Mouse (Mus musculus): Measurements from ENCODE around the gene Pla2g4a. TPM values are rescaled to one million over a fixed set of nuclear protein-coding genes. Genes with fewer than 3 reads are reported as not detected.

Pla2g4a gene
- polyA plus RNA-seq, 1 experiment from 2014 or later, result 4.7 TPM

DNA sequence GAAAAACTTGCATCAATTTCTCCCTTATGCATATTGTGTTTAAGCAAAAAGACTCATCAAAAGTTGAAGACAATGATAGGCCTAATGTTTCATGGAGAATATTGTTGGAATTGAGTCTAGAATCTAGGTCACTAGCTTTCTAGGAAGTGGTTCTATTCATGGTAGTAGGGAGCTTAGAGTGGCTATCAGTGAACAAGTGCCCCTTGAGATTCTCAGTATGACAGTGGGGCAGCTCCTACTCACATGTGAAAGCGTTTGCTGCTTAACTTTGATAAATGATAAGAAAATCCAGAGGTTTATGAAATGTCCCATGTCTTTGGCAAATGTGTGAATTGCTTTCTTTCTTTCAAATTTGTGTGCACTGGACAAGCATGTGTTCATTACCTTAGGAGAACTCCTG is 2.0 kb downstream of the Pla2g4a start:
- Histone ChIP-seq H3K36me3 (ENCODE audit: control insufficient read depth, insufficient read depth, low read length) (no peaks in the 10 kb centered on the region), H3K4me2 (ENCODE audit: low read depth) (no peak overlapping the region), H3K9me3 (ENCODE audit: control insufficient read depth, low read length) (no peaks in the 10 kb centered on the region), H3K27ac (ENCODE audit: low read depth, low read length) (no peak overlapping the region), H3K9ac (ENCODE audit: low read length) (no peak overlapping the region), H3K4me1 (ENCODE audit: control insufficient read depth, insufficient read depth, low read length) (no peaks in the 10 kb centered on the region), H3K27me3 (ENCODE audit: control insufficient read depth, insufficient read depth, low read length) (no peaks in the 10 kb centered on the region), H3K4me3 (ENCODE audit: low read depth, low read length) (no peak overlapping the region)
- 75% methylated on average over 1 of the region's 1 CpGs for WGBS
- DNase-seq (ENCODE audit: low spot score), result no peak
- no peak for ATAC-seq (ENCODE audit: insufficient read depth, low FRiP score, low TSS enrichment)

GRCm38 (mm10) chr1:149955482-149955881 is 5.6 kb downstream of the Pla2g4a start:
- Histone ChIP-seq H3K4me3 (ENCODE audit: low read depth, low read length) (no peak overlapping the region), H3K9ac (ENCODE audit: low read length) (no peak overlapping the region), H3K4me2 (ENCODE audit: low read depth) (no peak overlapping the region), H3K27ac (ENCODE audit: low read depth, low read length) (no peak overlapping the region), H3K9me3 (ENCODE audit: control insufficient read depth, low read length) (no peaks in the 10 kb centered on the region), H3K4me1 (ENCODE audit: control insufficient read depth, insufficient read depth, low read length) (no peaks in the 10 kb centered on the region), H3K36me3 (ENCODE audit: control insufficient read depth, insufficient read depth, low read length) (no peaks in the 10 kb centered on the region), H3K27me3 (ENCODE audit: control insufficient read depth, insufficient read depth, low read length) (no peaks in the 10 kb centered on the region)
- WGBS, result 93% methylated on average over 4 of the region's 4 CpGs
- DNase-seq (ENCODE audit: low spot score) (no peak), ATAC-seq (ENCODE audit: insufficient read depth, low FRiP score, low TSS enrichment) (no peak)

DNA sequence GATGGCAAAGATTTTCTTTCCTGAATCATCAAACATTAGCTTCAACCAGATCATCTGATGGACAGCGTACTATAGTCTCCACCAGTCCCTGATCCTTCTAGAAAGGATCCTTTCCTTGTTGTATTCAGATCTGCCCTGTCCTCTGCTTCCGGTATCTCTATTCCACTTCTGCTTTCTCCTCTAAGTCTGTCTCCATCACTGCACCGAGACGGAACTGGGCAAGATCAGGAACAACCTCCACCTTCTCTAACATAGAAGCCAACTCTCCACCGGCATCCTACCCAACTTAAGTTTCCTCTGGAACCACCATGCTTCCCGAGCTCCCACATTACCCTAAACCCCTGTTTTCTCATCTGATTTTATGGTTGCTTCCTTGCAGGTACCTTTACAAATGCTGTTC is 7.1 kb downstream of the Pla2g4a start:
- Histone ChIP-seq H3K27ac (ENCODE audit: low read depth, low read length) (no peak overlapping the region), H3K4me1 (ENCODE audit: control insufficient read depth, insufficient read depth, low read length) (no peaks in the 10 kb centered on the region), H3K9me3 (ENCODE audit: control insufficient read depth, low read length) (no peaks in the 10 kb centered on the region), H3K36me3 (ENCODE audit: control insufficient read depth, insufficient read depth, low read length) (no peaks in the 10 kb centered on the region), H3K9ac (ENCODE audit: low read length) (no peak overlapping the region), H3K27me3 (ENCODE audit: control insufficient read depth, insufficient read depth, low read length) (no peaks in the 10 kb centered on the region), H3K4me3 (ENCODE audit: low read depth, low read length) (no peak overlapping the region), H3K4me2 (ENCODE audit: low read depth) (no peak overlapping the region)
- no peak for ATAC-seq (ENCODE audit: insufficient read depth, low FRiP score, low TSS enrichment)
- 95% methylated on average over 6 of the region's 6 CpGs for WGBS
- no peak for DNase-seq (ENCODE audit: low spot score)

DNA sequence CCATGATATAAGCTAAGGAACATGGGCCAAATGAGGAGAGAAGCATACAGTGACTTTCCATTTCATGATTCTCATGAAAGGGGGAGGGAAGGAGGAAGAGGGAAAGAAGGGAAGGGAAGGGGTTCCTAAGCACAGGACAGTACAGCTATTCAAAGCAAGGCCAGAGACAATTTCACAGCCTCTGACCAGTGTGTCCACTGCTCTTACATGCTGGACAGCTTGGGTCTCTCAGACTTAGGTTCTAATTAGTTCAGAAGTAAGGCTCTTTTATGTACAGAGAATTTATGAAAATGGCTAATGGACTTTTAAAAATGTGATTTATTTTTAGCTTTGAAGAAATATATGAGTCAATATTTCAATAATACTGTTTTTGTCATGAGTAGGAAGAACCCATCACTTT is 9.0 kb downstream of the Pla2g4a start:
- H3K4me1 ChIP-seq (ENCODE audit: control insufficient read depth, insufficient read depth, low read length), result no peaks in the 10 kb centered on the region
- ATAC-seq (ENCODE audit: insufficient read depth, low FRiP score, low TSS enrichment) (no peak), DNase-seq (ENCODE audit: low spot score) (no peak)
- no peaks in the 10 kb centered on the region for H3K36me3 ChIP-seq (ENCODE audit: control insufficient read depth, insufficient read depth, low read length)
- no peak overlapping the region for H3K27ac ChIP-seq (ENCODE audit: low read depth, low read length)
- H3K4me2 ChIP-seq (ENCODE audit: low read depth), result no peak overlapping the region
- no peak overlapping the region for H3K9ac ChIP-seq (ENCODE audit: low read length)
- no peak overlapping the region for H3K4me3 ChIP-seq (ENCODE audit: low read depth, low read length)
- no peaks in the 10 kb centered on the region for H3K9me3 ChIP-seq (ENCODE audit: control insufficient read depth, low read length)
- no peaks in the 10 kb centered on the region for H3K27me3 ChIP-seq (ENCODE audit: control insufficient read depth, insufficient read depth, low read length)

DNA sequence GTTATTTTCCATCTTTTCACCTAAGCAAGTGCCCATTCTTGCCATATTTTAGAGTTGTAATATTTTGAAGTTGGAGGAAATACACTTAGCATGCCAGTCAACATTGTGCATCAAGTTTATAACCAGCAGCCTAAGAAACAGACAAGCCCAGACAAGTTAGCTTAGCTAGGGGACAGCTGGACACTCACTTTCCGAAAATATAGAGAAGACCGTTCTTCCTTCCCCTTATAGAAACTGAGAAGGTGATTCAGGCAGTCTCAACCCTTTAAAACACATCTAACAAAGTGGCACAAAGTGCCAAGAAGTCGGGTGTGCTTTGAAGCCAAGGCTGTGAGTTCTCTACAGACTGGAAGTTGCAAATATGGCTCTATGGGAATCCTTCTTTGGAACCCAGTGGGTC is 10.4 kb downstream of the Pla2g4a start:
- no peaks in the 10 kb centered on the region for H3K36me3 ChIP-seq (ENCODE audit: control insufficient read depth, insufficient read depth, low read length)

GRCm38 (mm10) chr1:149950254-149950653 is 10.8 kb downstream of the Pla2g4a start:
- ATAC-seq (ENCODE audit: insufficient read depth, low FRiP score, low TSS enrichment) (no peak), DNase-seq (ENCODE audit: low spot score) (no peak)
- whole genome bisulfite sequencing, result 80% methylated on average over 1 of the region's 1 CpGs
- H3K4me3 ChIP-seq (ENCODE audit: low read depth, low read length), result no peak overlapping the region
- H3K4me2 ChIP-seq (ENCODE audit: low read depth), result no peak overlapping the region
- no peaks in the 10 kb centered on the region for H3K4me1 ChIP-seq (ENCODE audit: control insufficient read depth, insufficient read depth, low read length)
- no peaks in the 10 kb centered on the region for H3K9me3 ChIP-seq (ENCODE audit: control insufficient read depth, low read length)
- no peak overlapping the region for H3K9ac ChIP-seq (ENCODE audit: low read length)
- no peaks in the 10 kb centered on the region for H3K36me3 ChIP-seq (ENCODE audit: control insufficient read depth, insufficient read depth, low read length)
- no peaks in the 10 kb centered on the region for H3K27me3 ChIP-seq (ENCODE audit: control insufficient read depth, insufficient read depth, low read length)
- H3K27ac ChIP-seq (ENCODE audit: low read depth, low read length), result no peak overlapping the region

More for the DNA sequence above, 10.4 kb downstream of the Pla2g4a start:
- DNase-seq (ENCODE audit: low spot score) (no peak), ATAC-seq (ENCODE audit: insufficient read depth, low FRiP score, low TSS enrichment) (no peak)
- H3K4me2 ChIP-seq (ENCODE audit: low read depth), result no peak overlapping the region
- WGBS, result 80% methylated on average over 3 of the region's 3 CpGs
- H3K4me1 ChIP-seq (ENCODE audit: control insufficient read depth, insufficient read depth, low read length), result no peaks in the 10 kb centered on the region
- H3K4me3 ChIP-seq (ENCODE audit: low read depth, low read length), result no peak overlapping the region
- no peaks in the 10 kb centered on the region for H3K9me3 ChIP-seq (ENCODE audit: control insufficient read depth, low read length)
- no peaks in the 10 kb centered on the region for H3K27me3 ChIP-seq (ENCODE audit: control insufficient read depth, insufficient read depth, low read length)
- H3K9ac ChIP-seq (ENCODE audit: low read length), result no peak overlapping the region
- no peak overlapping the region for H3K27ac ChIP-seq (ENCODE audit: low read depth, low read length)

- no peaks in the 10 kb centered on the region for H3K9me3 ChIP-seq (ENCODE audit: control insufficient read depth, low read length)
- H3K9ac ChIP-seq (ENCODE audit: low read length), result no peak overlapping the region
- H3K4me2 ChIP-seq (ENCODE audit: low read depth), result no peak overlapping the region
- no peak for ATAC-seq (ENCODE audit: insufficient read depth, low FRiP score, low TSS enrichment)
- H3K27ac ChIP-seq (ENCODE audit: low read depth, low read length), result no peak overlapping the region
- no peaks in the 10 kb centered on the region for H3K27me3 ChIP-seq (ENCODE audit: control insufficient read depth, insufficient read depth, low read length)
- DNase-seq (ENCODE audit: low spot score), result no peak
- no peaks in the 10 kb centered on the region for H3K36me3 ChIP-seq (ENCODE audit: control insufficient read depth, insufficient read depth, low read length)
- 91% methylated on average over 1 of the region's 1 CpGs for WGBS
- no peaks in the 10 kb centered on the region for H3K4me1 ChIP-seq (ENCODE audit: control insufficient read depth, insufficient read depth, low read length)
- no peak overlapping the region for H3K4me3 ChIP-seq (ENCODE audit: low read depth, low read length)
Observed at GRCm38 (mm10) chr1:149949334-149949733, 11.8 kb downstream of the Pla2g4a start.

GRCm38 (mm10) chr1:149948066-149948825 is 12.8 kb downstream of the Pla2g4a start:
- H3K4me2 ChIP-seq (ENCODE audit: low read depth), result no peak overlapping the region
- no peak for ATAC-seq (ENCODE audit: insufficient read depth, low FRiP score, low TSS enrichment)

DNA sequence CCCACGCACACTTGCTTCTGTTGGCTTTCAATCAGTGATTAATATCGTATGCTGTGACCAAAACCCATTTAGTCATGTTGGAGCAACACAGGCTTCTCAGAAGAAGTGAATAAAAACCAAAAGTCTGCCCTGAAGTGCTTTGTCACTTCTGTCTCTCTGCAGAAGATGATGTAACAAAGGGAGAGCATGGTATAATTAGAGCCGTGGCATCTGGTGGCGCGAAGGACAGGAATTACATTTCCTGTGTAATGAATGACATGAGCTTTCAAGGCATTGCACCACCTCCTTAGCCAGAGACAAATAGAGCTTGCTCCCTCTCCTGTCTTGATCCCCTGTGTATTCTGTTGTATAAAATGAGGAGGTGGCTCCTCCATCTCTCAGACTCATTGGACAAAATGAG is 14.1 kb downstream of the Pla2g4a start:
- Histone ChIP-seq H3K4me3 (ENCODE audit: low read depth, low read length) (no peak overlapping the region), H3K36me3 (ENCODE audit: control insufficient read depth, insufficient read depth, low read length) (no peaks in the 10 kb centered on the region), H3K9ac (ENCODE audit: low read length) (no peak overlapping the region), H3K27ac (ENCODE audit: low read depth, low read length) (no peak overlapping the region), H3K27me3 (ENCODE audit: control insufficient read depth, insufficient read depth, low read length) (no peaks in the 10 kb centered on the region), H3K4me2 (ENCODE audit: low read depth) (no peak overlapping the region), H3K9me3 (ENCODE audit: control insufficient read depth, low read length) (no peaks in the 10 kb centered on the region), H3K4me1 (ENCODE audit: control insufficient read depth, insufficient read depth, low read length) (no peaks in the 10 kb centered on the region)
- DNase-seq (ENCODE audit: low spot score) (no peak), ATAC-seq (ENCODE audit: insufficient read depth, low FRiP score, low TSS enrichment) (no peak)
- 76% methylated on average over 5 of the region's 5 CpGs for WGBS

More at GRCm38 (mm10) chr1:149948066-149948825, 12.8 kb downstream of the Pla2g4a start:
- H3K4me3 ChIP-seq (ENCODE audit: low read depth, low read length), result no peak overlapping the region
- no peak overlapping the region for H3K9ac ChIP-seq (ENCODE audit: low read length)
- no peaks in the 10 kb centered on the region for H3K27me3 ChIP-seq (ENCODE audit: control insufficient read depth, insufficient read depth, low read length)
- H3K27ac ChIP-seq (ENCODE audit: low read depth, low read length), result no peak overlapping the region
- WGBS, result 90% methylated on average over 8 of the region's 8 CpGs
- no peaks in the 10 kb centered on the region for H3K36me3 ChIP-seq (ENCODE audit: control insufficient read depth, insufficient read depth, low read length)
- H3K4me1 ChIP-seq (ENCODE audit: control insufficient read depth, insufficient read depth, low read length), result no peaks in the 10 kb centered on the region
- H3K9me3 ChIP-seq (ENCODE audit: control insufficient read depth, low read length), result no peaks in the 10 kb centered on the region
- no peak for DNase-seq (ENCODE audit: low spot score)
